Mouse (Mus musculus) bone marrow, adult 2 months (tissue): Measurements from ENCODE around the gene Rdh5. TPM values are rescaled to one million over a fixed set of nuclear protein-coding genes. Genes with fewer than 3 reads are reported as not detected.
A peak's percentile ranks its signal among the peaks of the same experiment; 100 is the strongest.

Experiments used
- H3K27ac ChIP-seq: fragments of 200-500 bp; 2 replicates; pipeline ENCODE4 v1.5.1; 2012; ENCODE audit warnings: low read depth, mild to moderate bottlenecking, control low read depth, inconsistent platforms, low read length; ENCODE audit not compliant: control insufficient read depth, poor library complexity, insufficient read depth
- H3K4me1 ChIP-seq: fragments of 200-500 bp; 2 replicates; pipeline ENCODE4 v1.6.1; 2011; ENCODE audit warnings: low read length; ENCODE audit not compliant: control insufficient read depth, insufficient read depth
- H3K4me3 ChIP-seq: fragments of 200-500 bp; replicated peaks from 2 replicates; pipeline ENCODE3; 2011; ENCODE audit warnings: mild to moderate bottlenecking, low read depth, low read length, control low read depth; ENCODE audit not compliant: control insufficient read depth
- CTCF ChIP-seq: fragments of 200-500 bp; IDR thresholded peaks from 2 replicates; pipeline ENCODE4 v1.5.1; 2011; ENCODE audit warnings: low read length, control low read depth; ENCODE audit not compliant: control insufficient read depth, insufficient read depth
- POLR2A ChIP-seq: fragments of 200-500 bp; IDR thresholded peaks from 2 replicates; pipeline ENCODE4 v1.6.1; 2011; ENCODE audit warnings: low read depth, mild to moderate bottlenecking, control low read depth, low read length, borderline replicate concordance; ENCODE audit not compliant: control insufficient read depth
- WGBS: fragments of 180-500 bp; shearing (Covaris S2); methylation state at CpG from one replicate; pipeline ENCODE4 v1.1.7; 2018; 5-methylcytosine and 5-hydroxymethylcytosine counted together
- polyA plus RNA-seq: library from polyadenylated mRNA; stranded (reverse); fragments of >200 nt; gene quantifications from 2 replicates; pipeline ENCODE4 v1.2.4, GENCODE M21; 2011; ENCODE audit warnings: low replicate concordance; ENCODE audit not compliant: missing spikeins, insufficient read depth, insufficient read length

Gene Rdh5
- polyA plus RNA-seq, 1 experiment: 6.2 TPM

- Histone ChIP-seq H3K27ac (peak overlapping the region; percentile 95), H3K4me3 (peak overlapping the region; percentile 69), H3K4me1 (peaks cover 3% of the 10 kb centered on the region; the same call in 1 of the 2 replicates)
- WGBS: 48% methylated on average over 13 of the region's 13 CpGs
- TF ChIP-seq POLR2A: no peak
- no peak for TF ChIP-seq CTCF
Observed at GRCm38 (mm10) chr10:128908778-128909448, 13.8 kb downstream of the Rdh5 start.

- WGBS: 72% methylated on average over 5 of the region's 5 CpGs
- H3K27ac ChIP-seq: no peak overlapping the region
- peaks cover 3% of the 10 kb centered on the region for H3K4me1 ChIP-seq
- H3K4me3 ChIP-seq: no peak overlapping the region
- TF ChIP-seq POLR2A (no peak), CTCF (no peak)
Observed at GRCm38 (mm10) chr10:128904812-128905211, 17.9 kb downstream of the Rdh5 start.

- peak overlapping the region; percentile 27; the same call in 1 of the 2 replicates for H3K27ac ChIP-seq
- H3K4me3 ChIP-seq: no peak overlapping the region
- TF ChIP-seq CTCF (no peak), POLR2A (no peak)
- peaks cover 3% of the 10 kb centered on the region for H3K4me1 ChIP-seq
- 0% methylated on average over 3 of the region's 3 CpGs for WGBS
Observed at GRCm38 (mm10) chr10:128902409-128902988, 20.2 kb downstream of the Rdh5 start.

- Histone ChIP-seq H3K4me1 (peaks cover 3% of the 10 kb centered on the region), H3K4me3 (no peak overlapping the region), H3K27ac (peak overlapping the region; percentile 14; the same call in 1 of the 2 replicates)
- TF ChIP-seq CTCF: no peak
- no peak for TF ChIP-seq POLR2A
- WGBS: 24% methylated on average over 1 of the region's 1 CpGs
Observed at GRCm38 (mm10) chr10:128901409-128901808, 21.3 kb downstream of the Rdh5 start.

GRCm38 (mm10) chr10:128900698-128901097 is 22.0 kb downstream of the Rdh5 start, which contains the start of gene Cd63:
Cd63 (plus strand) TSS chr10:128900989.
- Histone ChIP-seq H3K4me3 (peak within 1 kb of the TSS; percentile 61), H3K4me1 (peaks cover 3% of the 10 kb centered on the region), H3K27ac (peak within 1 kb of the TSS; percentile 77)
- 68% methylated on average over 3 of the region's 3 CpGs for WGBS
- TF ChIP-seq CTCF: no peak
- TF ChIP-seq POLR2A: no peak

- Histone ChIP-seq H3K27ac (peak overlapping the region; percentile 77), H3K4me3 (peak overlapping the region; percentile 61), H3K4me1 (peaks cover 3% of the 10 kb centered on the region)
- WGBS: 44% methylated on average over 6 of the region's 6 CpGs
- TF ChIP-seq CTCF: no peak
- no peak for TF ChIP-seq POLR2A
Observed at GRCm38 (mm10) chr10:128899759-128900490, 22.8 kb downstream of the Rdh5 start.

GRCm38 (mm10) chr10:128897501-128897900 is 25.2 kb downstream of the Rdh5 start:
- WGBS: 31% methylated on average over 1 of the region's 1 CpGs
- H3K4me3 ChIP-seq: no peak overlapping the region
- H3K4me1 ChIP-seq: peaks cover under 1% of the 10 kb centered on the region
- H3K27ac ChIP-seq: no peak overlapping the region
- no peak for TF ChIP-seq CTCF
- no peak for TF ChIP-seq POLR2A

- TF ChIP-seq POLR2A (no peak), CTCF (no peak)
- no peak overlapping the region for H3K27ac ChIP-seq
- H3K4me1 ChIP-seq: no peaks in the 10 kb centered on the region; the same call in none of the 2 replicates
- no peak overlapping the region for H3K4me3 ChIP-seq
- WGBS: 18% methylated on average over 1 of the region's 1 CpGs
Observed at GRCm38 (mm10) chr10:128896807-128897206, 25.9 kb downstream of the Rdh5 start.
